Mouse (Mus musculus) retina, postnatal 7 days (tissue): ENCODE data around the gene Tmem102.

Experiments used
- DNase-seq: peaks from one replicate; pipeline ENCODE4 v3.0.0-alpha.2; 2012; ENCODE audit warnings: low read depth, low spot score

The Tmem102 gene

GRCm38 (mm10) chr11:69822080-69822479 is 16.7 kb upstream of the Tmem102 start, which contains the start of gene Spem1:
Spem1 (minus strand) TSS chr11:69822180.
- no peak for DNase-seq

GRCm38 (mm10) chr11:69818871-69819270 is 13.4 kb upstream of the Tmem102 start:
- no peak for DNase-seq

- no peak for DNase-seq
These were observed 12.9 kb upstream of the Tmem102 start, which contains the start of gene Spem2 for GRCm38 (mm10) chr11:69818365-69818764. Spem2 (minus strand) TSS chr11:69818465.

GRCm38 (mm10) chr11:69816520-69816919 is 11.1 kb upstream of the Tmem102 start:
- no peak for DNase-seq

- no peak for DNase-seq
These were observed 9.7 kb upstream of the Tmem102 start, which contains the start of gene Gm39566 for GRCm38 (mm10) chr11:69815155-69815554. Gm39566 (minus strand) TSS chr11:69815298.

- DNase-seq: no peak
These were observed 4.9 kb upstream of the Tmem102 start for GRCm38 (mm10) chr11:69810280-69810679.

- DNase-seq: no peak
These were observed 2.2 kb upstream of the Tmem102 start for GRCm38 (mm10) chr11:69807641-69808040.

- no peak for DNase-seq
These were observed 954 bp upstream of the Tmem102 start for GRCm38 (mm10) chr11:69806378-69806777.

GRCm38 (mm10) chr11:69804652-69804940 is 828 bp downstream of the Tmem102 start:
- no peak for DNase-seq

- peak; percentile 63 for DNase-seq
These were observed 1.4 kb downstream of the Tmem102 start for GRCm38 (mm10) chr11:69803786-69804651.

GRCm38 (mm10) chr11:69803328-69803727 is 2.1 kb downstream of the Tmem102 start:
- no peak for DNase-seq

GRCm38 (mm10) chr11:69802648-69803105 is 2.7 kb downstream of the Tmem102 start:
- DNase-seq: peak; percentile 64

GRCm38 (mm10) chr11:69801379-69801977 is 3.9 kb downstream of the Tmem102 start, which contains the start of gene Fgf11:
Fgf11 (minus strand) TSS chr11:69801857.
- no peak for DNase-seq

- DNase-seq: peak; percentile 73
These were observed 4.8 kb downstream of the Tmem102 start for GRCm38 (mm10) chr11:69800392-69801197.

- DNase-seq: no peak
These were observed 5.4 kb downstream of the Tmem102 start for GRCm38 (mm10) chr11:69800138-69800391.

- DNase-seq: no peak
These were observed 5.9 kb downstream of the Tmem102 start for GRCm38 (mm10) chr11:69799394-69800137.

GRCm38 (mm10) chr11:69797924-69798323 is 7.5 kb downstream of the Tmem102 start:
- DNase-seq: no peak

- DNase-seq: no peak
These were observed 9.4 kb downstream of the Tmem102 start for GRCm38 (mm10) chr11:69795983-69796435.

- peak; percentile 86 for DNase-seq
These were observed 10.0 kb downstream of the Tmem102 start, which contains the start of gene Chrnb1 for GRCm38 (mm10) chr11:69795168-69795982. Chrnb1 (minus strand) TSS chr11:69795943.

GRCm38 (mm10) chr11:69793429-69793828 is 12.0 kb downstream of the Tmem102 start:
- DNase-seq: no peak
